Mouse (Mus musculus): ENCODE measurements at regions not wholly inside any gene's neighbourhood (a gene's known extent, or its start where the extent isn't known, plus 50 kb on each side); places are given as distances from the start of the nearest gene placed in this dataset.

GRCm38 (mm10) chr9:47440128-47440527, 89.8 kb upstream of the Cadm1 start:
- TF ChIP-seq POLR2A (IDR thresholded peaks at IDR 0.05; ENCODE audit: borderline replicate concordance, extremely low read depth, insufficient read depth, insufficient read length) = no peak
- no peak overlapping the region for H3K4me3 ChIP-seq (replicated peaks; ENCODE audit: low read length)
- H3K9me3 ChIP-seq (ENCODE audit: control insufficient read depth, low read length) = no peaks in the 10 kb centered on the region
- no peaks in the 10 kb centered on the region for H3K36me3 ChIP-seq (ENCODE audit: control insufficient read depth, insufficient read depth, low read length)
- DNase-seq (ENCODE audit: low spot score) (peak; percentile 13), ATAC-seq (ENCODE audit: low FRiP score, low read depth) (no peak)
- 29% methylated on average over 6 of the region's 6 CpGs for WGBS
- no peaks in the 10 kb centered on the region for H3K4me1 ChIP-seq (ENCODE audit: control insufficient read depth, insufficient read depth, low read length)
- no peak overlapping the region for H3K9ac ChIP-seq (ENCODE audit: low read depth, low read length, severe bottlenecking)
- H3K27ac ChIP-seq (replicated peaks; ENCODE audit: low read depth, low read length) = no peak overlapping the region
- no peaks in the 10 kb centered on the region for H3K27me3 ChIP-seq (ENCODE audit: control insufficient read depth, insufficient read depth, low read length)
- peak overlapping the region; percentile 39 for H3K4me2 ChIP-seq (replicated peaks; ENCODE audit: low read depth, low read length, severe bottlenecking)

GRCm38 (mm10) chr9:47441155-47441554, 88.8 kb upstream of the Cadm1 start:
- no peak for DNase-seq (ENCODE audit: low spot score)
- Histone ChIP-seq H3K36me3 (ENCODE audit: control insufficient read depth, insufficient read depth, low read length) (no peaks in the 10 kb centered on the region), H3K4me3 (replicated peaks; ENCODE audit: low read length) (no peak overlapping the region), H3K4me2 (replicated peaks; ENCODE audit: low read depth, low read length, severe bottlenecking) (no peak overlapping the region), H3K4me1 (ENCODE audit: control insufficient read depth, insufficient read depth, low read length) (no peaks in the 10 kb centered on the region), H3K9me3 (ENCODE audit: control insufficient read depth, low read length) (no peaks in the 10 kb centered on the region), H3K27ac (replicated peaks; ENCODE audit: low read depth, low read length) (no peak overlapping the region), H3K9ac (ENCODE audit: low read depth, low read length, severe bottlenecking) (no peak overlapping the region), H3K27me3 (ENCODE audit: control insufficient read depth, insufficient read depth, low read length) (no peaks in the 10 kb centered on the region)
- ATAC-seq (ENCODE audit: low FRiP score, low read depth) = no peak
- 91% methylated on average over 8 of the region's 8 CpGs for WGBS
- no peak for TF ChIP-seq POLR2A (IDR thresholded peaks at IDR 0.05; ENCODE audit: borderline replicate concordance, extremely low read depth, insufficient read depth, insufficient read length)

GRCm38 (mm10) chr9:47444168-47444567, 85.8 kb upstream of the Cadm1 start:
- no peak overlapping the region for H3K4me2 ChIP-seq (replicated peaks; ENCODE audit: low read depth, low read length, severe bottlenecking)
- no peak for DNase-seq (ENCODE audit: low spot score)
- no peaks in the 10 kb centered on the region for H3K36me3 ChIP-seq (ENCODE audit: control insufficient read depth, insufficient read depth, low read length)
- no peaks in the 10 kb centered on the region for H3K9me3 ChIP-seq (ENCODE audit: control insufficient read depth, low read length)
- no peak for ATAC-seq (ENCODE audit: low FRiP score, low read depth)
- H3K4me1 ChIP-seq (ENCODE audit: control insufficient read depth, insufficient read depth, low read length) = no peaks in the 10 kb centered on the region
- no peak overlapping the region for H3K4me3 ChIP-seq (replicated peaks; ENCODE audit: low read length)
- H3K9ac ChIP-seq (ENCODE audit: low read depth, low read length, severe bottlenecking) = no peak overlapping the region
- H3K27ac ChIP-seq (replicated peaks; ENCODE audit: low read depth, low read length) = no peak overlapping the region
- H3K27me3 ChIP-seq (ENCODE audit: control insufficient read depth, insufficient read depth, low read length) = no peaks in the 10 kb centered on the region
- TF ChIP-seq POLR2A (IDR thresholded peaks at IDR 0.05; ENCODE audit: borderline replicate concordance, extremely low read depth, insufficient read depth, insufficient read length) = no peak
- WGBS = 70% methylated on average over 2 of the region's 2 CpGs

GRCm38 (mm10) chr9:47444752-47445151, 85.2 kb upstream of the Cadm1 start:
- Histone ChIP-seq H3K4me3 (replicated peaks; ENCODE audit: low read length) (no peak overlapping the region), H3K36me3 (ENCODE audit: control insufficient read depth, insufficient read depth, low read length) (no peaks in the 10 kb centered on the region), H3K9me3 (ENCODE audit: control insufficient read depth, low read length) (no peaks in the 10 kb centered on the region), H3K4me2 (replicated peaks; ENCODE audit: low read depth, low read length, severe bottlenecking) (no peak overlapping the region), H3K9ac (ENCODE audit: low read depth, low read length, severe bottlenecking) (no peak overlapping the region), H3K27ac (replicated peaks; ENCODE audit: low read depth, low read length) (no peak overlapping the region), H3K27me3 (ENCODE audit: control insufficient read depth, insufficient read depth, low read length) (no peaks in the 10 kb centered on the region), H3K4me1 (ENCODE audit: control insufficient read depth, insufficient read depth, low read length) (no peaks in the 10 kb centered on the region)
- ATAC-seq (ENCODE audit: low FRiP score, low read depth) (no peak), DNase-seq (ENCODE audit: low spot score) (no peak)
- TF ChIP-seq POLR2A (IDR thresholded peaks at IDR 0.05; ENCODE audit: borderline replicate concordance, extremely low read depth, insufficient read depth, insufficient read length) = no peak
- WGBS = 31% methylated on average over 1 of the region's 1 CpGs

- no peak for DNase-seq (ENCODE audit: low spot score)
- Histone ChIP-seq H3K4me1 (ENCODE audit: control insufficient read depth, insufficient read depth, low read length) (no peaks in the 10 kb centered on the region), H3K4me2 (replicated peaks; ENCODE audit: low read depth, low read length, severe bottlenecking) (no peak overlapping the region), H3K36me3 (ENCODE audit: control insufficient read depth, insufficient read depth, low read length) (no peaks in the 10 kb centered on the region), H3K27me3 (ENCODE audit: control insufficient read depth, insufficient read depth, low read length) (no peaks in the 10 kb centered on the region), H3K4me3 (replicated peaks; ENCODE audit: low read length) (no peak overlapping the region), H3K9me3 (ENCODE audit: control insufficient read depth, low read length) (no peaks in the 10 kb centered on the region), H3K27ac (replicated peaks; ENCODE audit: low read depth, low read length) (no peak overlapping the region), H3K9ac (ENCODE audit: low read depth, low read length, severe bottlenecking) (no peak overlapping the region)
- ATAC-seq (ENCODE audit: low FRiP score, low read depth) = no peak
- no peak for TF ChIP-seq POLR2A (IDR thresholded peaks at IDR 0.05; ENCODE audit: borderline replicate concordance, extremely low read depth, insufficient read depth, insufficient read length)
- 74% methylated on average over 6 of the region's 6 CpGs for WGBS
Measured at GRCm38 (mm10) chr9:47445332-47445731, 84.6 kb upstream of the Cadm1 start.

- Histone ChIP-seq H3K4me3 (replicated peaks; ENCODE audit: low read length) (no peak overlapping the region), H3K36me3 (ENCODE audit: control insufficient read depth, insufficient read depth, low read length) (no peaks in the 10 kb centered on the region), H3K4me2 (replicated peaks; ENCODE audit: low read depth, low read length, severe bottlenecking) (no peak overlapping the region), H3K9me3 (ENCODE audit: control insufficient read depth, low read length) (no peaks in the 10 kb centered on the region), H3K4me1 (ENCODE audit: control insufficient read depth, insufficient read depth, low read length) (no peaks in the 10 kb centered on the region), H3K9ac (ENCODE audit: low read depth, low read length, severe bottlenecking) (no peak overlapping the region), H3K27me3 (ENCODE audit: control insufficient read depth, insufficient read depth, low read length) (no peaks in the 10 kb centered on the region), H3K27ac (replicated peaks; ENCODE audit: low read depth, low read length) (no peak overlapping the region)
- DNase-seq (ENCODE audit: low spot score) = no peak
- TF ChIP-seq POLR2A (IDR thresholded peaks at IDR 0.05; ENCODE audit: borderline replicate concordance, extremely low read depth, insufficient read depth, insufficient read length) = no peak
- WGBS = 76% methylated on average over 4 of the region's 4 CpGs
- ATAC-seq (ENCODE audit: low FRiP score, low read depth) = no peak
Measured at GRCm38 (mm10) chr9:47452752-47453151, 77.2 kb upstream of the Cadm1 start.
